Mouse (Mus musculus): ENCODE results near the gene Atxn2. TPM values are rescaled to one million over a fixed set of nuclear protein-coding genes. Genes with fewer than 3 reads are reported as not detected.
A peak's percentile ranks its signal among the peaks of the same experiment; 100 is the strongest.

The Atxn2 gene
- polyA plus RNA-seq, 1 experiment from 2014 or later: 23.0 TPM

- no peaks in the 10 kb centered on the region for H3K9me3 ChIP-seq (replicated peaks)
- H3K36me3 ChIP-seq (replicated peaks): no peaks in the 10 kb centered on the region
- H3K27ac ChIP-seq (replicated peaks): peak overlapping the region; percentile 89
- under 1% methylated on average over 77 of the region's 77 CpGs for WGBS (ENCODE audit: insufficient replicate concordance)
- peak overlapping the region; percentile 83 for H3K9ac ChIP-seq
- H3K27me3 ChIP-seq: peaks cover 33% of the 10 kb centered on the region
- H3K4me1 ChIP-seq (replicated peaks): peaks cover 81% of the 10 kb centered on the region
- peak overlapping the region; percentile 99 for H3K4me2 ChIP-seq
- H3K4me3 ChIP-seq (replicated peaks): peak overlapping the region; percentile 83
- peak; percentile 81 for ATAC-seq (ENCODE audit: insufficient read depth)
These were observed 125.7 kb downstream of the Atxn2 start for GRCm38 (mm10) chr5:121836692-121837415.

DNA sequence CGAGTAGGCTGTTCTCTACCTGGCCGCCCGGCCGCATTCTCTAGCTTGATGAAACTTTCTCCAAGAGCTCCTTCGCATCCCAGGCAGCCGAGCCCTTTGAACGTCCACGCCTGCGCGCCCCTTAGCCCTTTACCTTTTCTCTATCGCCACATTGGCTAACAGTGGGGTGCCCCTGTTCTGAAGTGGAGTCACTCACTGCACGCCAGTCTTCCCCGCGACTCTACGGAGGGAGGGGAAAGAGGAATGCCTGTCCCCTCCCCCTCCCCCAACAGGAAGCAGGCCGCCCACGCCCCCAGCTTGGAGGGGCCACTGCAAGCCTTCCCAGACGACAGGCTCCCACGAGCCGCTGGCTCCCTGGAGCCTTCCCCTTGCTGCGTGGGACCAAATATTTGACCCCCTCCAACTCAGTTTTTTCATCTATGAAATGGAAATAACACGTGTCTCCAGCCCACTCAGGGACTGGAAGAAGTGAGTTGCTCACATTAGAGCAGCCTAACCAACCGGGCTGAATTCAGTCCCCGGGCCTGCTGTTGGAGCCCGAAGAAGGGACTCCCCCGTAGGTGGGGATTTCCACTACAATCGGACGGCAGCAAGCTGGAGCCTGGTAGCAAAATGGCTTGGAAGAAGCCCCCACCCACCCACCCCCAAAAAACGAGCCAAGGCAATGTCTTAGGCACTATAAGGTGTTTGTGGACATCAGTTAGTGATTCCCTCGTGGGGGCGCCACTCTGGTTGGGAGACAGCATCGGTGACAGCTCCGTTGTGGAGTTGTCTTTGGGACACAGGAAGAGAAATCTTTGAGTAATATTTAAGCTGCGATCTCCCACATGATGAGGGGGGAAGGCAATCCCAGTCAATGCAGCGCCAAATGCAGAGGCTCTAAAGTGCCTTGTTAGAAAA is 126.6 kb downstream of the Atxn2 start, which contains the start of gene Sh2b3:
Sh2b3 (minus strand) TSS at position 206 of the 900 bp plus-strand sequence.
- no peaks in the 10 kb centered on the region for H3K9me3 ChIP-seq (replicated peaks)
- peak; percentile 4; the same call in 1 of the 2 replicates for ATAC-seq (ENCODE audit: insufficient read depth)
- peaks cover 41% of the 10 kb centered on the region for H3K27me3 ChIP-seq
- peaks cover 81% of the 10 kb centered on the region for H3K4me1 ChIP-seq (replicated peaks)
- H3K27ac ChIP-seq (replicated peaks): peak within 1 kb of the TSS; percentile 89
- peak within 1 kb of the TSS; percentile 83 for H3K4me3 ChIP-seq (replicated peaks)
- H3K4me2 ChIP-seq: peak within 1 kb of the TSS; percentile 99
- under 1% methylated on average over 35 of the region's 35 CpGs for WGBS (ENCODE audit: insufficient replicate concordance)
- peak within 1 kb of the TSS; percentile 83 for H3K9ac ChIP-seq
- no peaks in the 10 kb centered on the region for H3K36me3 ChIP-seq (replicated peaks)

- 1% methylated on average over 46 of the region's 46 CpGs for WGBS (ENCODE audit: insufficient replicate concordance)
- H3K4me1 ChIP-seq (replicated peaks): peaks cover 82% of the 10 kb centered on the region
- no peaks in the 10 kb centered on the region for H3K36me3 ChIP-seq (replicated peaks)
- H3K4me3 ChIP-seq (replicated peaks): peak overlapping the region; percentile 83
- ATAC-seq (ENCODE audit: insufficient read depth): no peak
- no peaks in the 10 kb centered on the region for H3K9me3 ChIP-seq (replicated peaks)
- H3K4me2 ChIP-seq: peak overlapping the region; percentile 99
- H3K27ac ChIP-seq (replicated peaks): peak overlapping the region; percentile 89
- H3K27me3 ChIP-seq: peaks cover 49% of the 10 kb centered on the region
- peak overlapping the region; percentile 62 for H3K9ac ChIP-seq
These were observed 127.4 kb downstream of the Atxn2 start for GRCm38 (mm10) chr5:121838341-121839127.

DNA sequence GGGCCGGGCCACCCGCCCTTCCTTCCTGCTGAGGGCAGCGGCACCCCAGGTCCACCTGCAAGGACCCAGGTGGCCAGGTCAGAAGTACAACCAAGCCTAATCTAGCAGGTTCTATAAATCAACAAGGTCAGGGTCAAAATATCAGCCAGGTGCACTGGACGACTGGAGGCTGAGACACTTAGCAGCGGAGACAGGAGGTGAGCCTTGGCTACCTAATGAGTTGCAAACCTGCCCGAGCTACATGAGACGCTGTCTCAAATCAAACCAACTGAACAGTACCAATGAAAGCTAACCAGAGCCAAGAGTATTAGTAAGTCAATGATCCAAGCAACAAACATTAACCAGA is 128.0 kb downstream of the Atxn2 start:
- Histone ChIP-seq H3K9ac (peak overlapping the region; percentile 62; the same call in 1 of the 2 replicates), H3K4me3 (replicated peaks) (peak overlapping the region; percentile 83), H3K27me3 (peaks cover 55% of the 10 kb centered on the region), H3K4me1 (replicated peaks) (peaks cover 79% of the 10 kb centered on the region), H3K4me2 (peak overlapping the region; percentile 99), H3K36me3 (replicated peaks) (no peaks in the 10 kb centered on the region), H3K27ac (replicated peaks) (peak overlapping the region; percentile 89), H3K9me3 (replicated peaks) (no peaks in the 10 kb centered on the region)
- WGBS (ENCODE audit: insufficient replicate concordance): 30% methylated on average over 7 of the region's 7 CpGs
- no peak for ATAC-seq (ENCODE audit: insufficient read depth)

DNA sequence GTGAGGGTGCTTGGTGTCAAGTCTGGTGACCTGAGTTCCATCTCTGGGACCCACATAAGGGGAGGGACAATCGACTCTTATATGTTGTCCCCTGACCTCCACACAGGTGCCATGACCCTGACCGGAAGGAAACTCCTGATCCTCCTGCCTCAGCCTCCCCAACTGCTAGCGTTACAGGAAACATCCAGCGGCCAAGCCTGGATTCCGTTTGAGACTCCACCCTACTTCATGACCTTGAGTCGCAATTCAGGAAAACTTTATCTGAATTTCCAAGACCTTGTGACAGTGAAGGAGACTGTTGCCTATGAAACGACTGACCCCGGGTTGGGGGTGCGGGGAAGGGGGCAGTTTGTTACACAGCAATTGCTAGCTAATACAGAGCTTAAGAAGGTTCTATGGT is 130.4 kb downstream of the Atxn2 start:
- 79% methylated on average over 9 of the region's 9 CpGs for WGBS (ENCODE audit: insufficient replicate concordance)
- ATAC-seq (ENCODE audit: insufficient read depth): no peak

GRCm38 (mm10) chr5:121841973-121842372 is 130.8 kb downstream of the Atxn2 start:
- Histone ChIP-seq H3K36me3 (replicated peaks) (no peaks in the 10 kb centered on the region), H3K9ac (peak overlapping the region; percentile 58; the same call in 1 of the 2 replicates), H3K27ac (replicated peaks) (peak overlapping the region; percentile 2; the same call in 1 of the 2 replicates), H3K9me3 (replicated peaks) (no peaks in the 10 kb centered on the region), H3K4me3 (replicated peaks) (peak overlapping the region; percentile 61; the same call in 1 of the 2 replicates), H3K4me1 (replicated peaks) (peaks cover 55% of the 10 kb centered on the region), H3K4me2 (peak overlapping the region; percentile 90), H3K27me3 (peaks cover 77% of the 10 kb centered on the region)
- 40% methylated on average over 10 of the region's 10 CpGs for WGBS (ENCODE audit: insufficient replicate concordance)
- ATAC-seq (ENCODE audit: insufficient read depth): no peak

More for the DNA sequence above, 130.4 kb downstream of the Atxn2 start:
- Histone ChIP-seq H3K36me3 (replicated peaks) (no peaks in the 10 kb centered on the region), H3K27ac (replicated peaks) (no peak overlapping the region), H3K9ac (no peak overlapping the region), H3K9me3 (replicated peaks) (no peaks in the 10 kb centered on the region), H3K4me3 (replicated peaks) (no peak overlapping the region), H3K4me2 (no peak overlapping the region), H3K27me3 (peaks cover 77% of the 10 kb centered on the region), H3K4me1 (replicated peaks) (peaks cover 59% of the 10 kb centered on the region)

GRCm38 (mm10) chr5:121842665-121843118 is 131.6 kb downstream of the Atxn2 start:
- peaks cover 48% of the 10 kb centered on the region for H3K4me1 ChIP-seq (replicated peaks)
- peak; percentile 38 for ATAC-seq (ENCODE audit: insufficient read depth)

GRCm38 (mm10) chr5:121843138-121843905 is 132.2 kb downstream of the Atxn2 start:
- no peaks in the 10 kb centered on the region for H3K36me3 ChIP-seq (replicated peaks)
- no peaks in the 10 kb centered on the region for H3K9me3 ChIP-seq (replicated peaks)
- peaks cover 48% of the 10 kb centered on the region for H3K4me1 ChIP-seq (replicated peaks)
- ATAC-seq (ENCODE audit: insufficient read depth): no peak
- 14% methylated on average over 17 of the region's 17 CpGs for WGBS (ENCODE audit: insufficient replicate concordance)
- no peak overlapping the region for H3K27ac ChIP-seq (replicated peaks)
- peak overlapping the region; percentile 90 for H3K4me2 ChIP-seq
- peak overlapping the region; percentile 58; the same call in 1 of the 2 replicates for H3K9ac ChIP-seq
- H3K27me3 ChIP-seq: peaks cover 64% of the 10 kb centered on the region
- peak overlapping the region; percentile 61 for H3K4me3 ChIP-seq (replicated peaks)

More at GRCm38 (mm10) chr5:121842665-121843118, 131.6 kb downstream of the Atxn2 start:
- H3K9ac ChIP-seq: peak overlapping the region; percentile 58
- H3K27me3 ChIP-seq: peaks cover 70% of the 10 kb centered on the region
- 0% methylated on average over 33 of the region's 33 CpGs for WGBS (ENCODE audit: insufficient replicate concordance)
- peak overlapping the region; percentile 2; the same call in 1 of the 2 replicates for H3K27ac ChIP-seq (replicated peaks)
- peak overlapping the region; percentile 90 for H3K4me2 ChIP-seq
- no peaks in the 10 kb centered on the region for H3K9me3 ChIP-seq (replicated peaks)
- no peaks in the 10 kb centered on the region for H3K36me3 ChIP-seq (replicated peaks)
- H3K4me3 ChIP-seq (replicated peaks): peak overlapping the region; percentile 61

DNA sequence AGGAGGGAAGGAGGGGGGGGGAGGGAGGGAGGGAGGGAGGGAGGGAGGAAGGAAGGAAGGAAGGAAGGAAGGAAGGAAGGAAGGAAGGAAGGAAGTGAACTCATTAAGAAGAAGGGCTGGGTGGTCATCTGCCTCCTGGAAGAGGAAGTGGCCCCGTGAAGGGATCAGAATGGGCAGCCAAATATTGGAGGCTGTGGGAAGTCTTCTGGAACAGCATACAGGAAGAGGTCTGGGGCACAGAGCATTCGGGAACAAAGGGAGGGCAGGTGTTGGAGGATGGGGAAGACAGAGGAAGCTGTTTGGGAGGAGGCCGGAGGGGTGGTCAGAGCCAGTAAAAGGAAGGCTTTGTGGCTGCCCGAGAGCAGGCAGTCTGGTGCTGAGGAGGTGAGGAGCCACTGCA is 134.2 kb downstream of the Atxn2 start:
- 14% methylated on average over 4 of the region's 4 CpGs for WGBS (ENCODE audit: insufficient replicate concordance)
- Histone ChIP-seq H3K27me3 (peaks cover 56% of the 10 kb centered on the region), H3K9me3 (replicated peaks) (no peaks in the 10 kb centered on the region), H3K27ac (replicated peaks) (no peak overlapping the region), H3K9ac (no peak overlapping the region), H3K36me3 (replicated peaks) (no peaks in the 10 kb centered on the region), H3K4me1 (replicated peaks) (peaks cover 53% of the 10 kb centered on the region), H3K4me2 (no peak overlapping the region), H3K4me3 (replicated peaks) (no peak overlapping the region)
- no peak for ATAC-seq (ENCODE audit: insufficient read depth)

DNA sequence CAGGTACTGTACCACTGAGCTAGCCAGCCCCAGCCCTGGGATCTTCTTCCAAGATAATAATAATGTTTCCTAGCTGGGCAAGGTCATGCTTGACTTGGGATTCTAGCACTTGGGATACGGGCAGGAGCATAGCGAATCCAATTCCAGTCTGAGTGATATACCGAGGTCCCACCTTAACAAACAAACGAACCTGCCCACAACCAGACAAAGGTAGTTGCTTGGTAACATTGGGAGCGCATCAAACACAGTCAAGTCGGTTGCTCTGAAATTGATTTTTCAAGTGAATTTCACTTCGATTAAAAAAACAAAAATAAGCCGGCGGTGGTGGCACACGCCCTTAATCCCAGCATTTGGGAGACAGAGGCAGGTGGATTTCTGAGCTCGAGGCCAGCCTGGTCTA is 135.2 kb downstream of the Atxn2 start:
- Histone ChIP-seq H3K36me3 (replicated peaks) (no peaks in the 10 kb centered on the region), H3K9me3 (replicated peaks) (no peaks in the 10 kb centered on the region), H3K27ac (replicated peaks) (no peak overlapping the region), H3K9ac (no peak overlapping the region), H3K4me2 (no peak overlapping the region), H3K4me1 (replicated peaks) (peaks cover 61% of the 10 kb centered on the region), H3K4me3 (replicated peaks) (no peak overlapping the region), H3K27me3 (peaks cover 56% of the 10 kb centered on the region)
- ATAC-seq (ENCODE audit: insufficient read depth): no peak
- WGBS (ENCODE audit: insufficient replicate concordance): 66% methylated on average over 11 of the region's 11 CpGs

All from liver, embryonic 15.5 days (tissue).